Mouse (Mus musculus) Patski (cell line): ENCODE measurements at regions not wholly inside any gene's neighbourhood (a gene's known extent, or its start where the extent isn't known, plus 50 kb on each side); places are given as distances from the start of the nearest gene placed in this dataset.

ENCODE experiments used
- ATAC-seq: fragments of 100-300 bp; one replicate; pipeline ENCODE4 v1.8.0; 2021
- CTCF ChIA-PET: fragments of 350-600 bp; sonication (Branson Sonifier 250); formaldehyde crosslinking; loops from one replicate; lab custom pipeline; 2022; ENCODE audit warnings: inconsistent platforms; lab: Charles Lee
- POLR2A ChIA-PET: fragments of 350-600 bp; sonication (Branson Sonifier 250); formaldehyde crosslinking; loops from one replicate; lab custom pipeline; 2022; ENCODE audit warnings: antibody characterized with exemption, inconsistent platforms; lab: Charles Lee
- DNase-seq: peaks from one replicate; pipeline ENCODE4 v3.0.0-alpha.2; 2011; ENCODE audit warnings: low read depth, low spot score
- H3K27me3 ChIP-seq: fragments of 371-371 bp; one replicate; pipeline ENCODE4 v1.5.1; 2021
- CTCF ChIP-seq: fragments of 100-300 bp; IDR thresholded peaks from one replicate; pipeline ENCODE4 v1.5.1; 2021
- in situ Hi-C: fragments of 300-500 bp; cut with MboI; formaldehyde crosslinking; loops from 3 replicates; pipeline ENCODE4 v1.11.1; 2018; ENCODE audit warnings: low pct_unique_long_range_greater_than_20kb, mixed read lengths

DNA sequence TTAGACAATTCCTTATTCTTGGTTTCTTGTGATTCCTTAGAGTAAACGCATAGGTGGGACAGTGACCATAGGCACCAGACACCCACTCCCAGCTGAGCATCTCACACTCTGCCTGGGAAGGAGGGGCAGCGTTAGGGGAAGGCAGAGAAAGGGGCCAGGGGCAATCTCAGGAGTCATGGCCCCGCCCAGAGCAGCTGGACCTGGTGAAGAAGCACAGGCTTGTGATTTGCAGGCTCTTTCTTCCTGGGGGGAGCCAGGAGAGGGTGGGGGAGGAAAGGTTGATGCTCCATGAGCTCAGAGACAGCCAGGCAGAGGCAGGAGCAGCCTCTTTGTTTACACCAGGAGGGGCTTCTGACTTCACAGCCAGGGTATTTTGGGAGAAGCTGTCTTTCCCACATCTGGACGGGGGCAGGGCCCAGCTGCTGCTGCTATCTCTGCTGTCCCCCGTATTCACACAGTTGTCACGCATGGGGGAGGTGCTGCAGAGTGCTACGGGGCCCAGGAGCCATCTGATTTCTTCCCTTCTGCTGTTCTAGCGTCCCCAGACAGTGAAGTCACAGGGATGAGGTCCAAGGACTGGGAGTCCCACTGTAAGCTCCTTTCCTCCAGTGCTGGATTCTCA is 157.2 kb downstream of the Mn1 start:
- in situ Hi-C loops: no loop called here
- ChIA-PET POLR2A (no interaction called here), CTCF (interaction anchor here (0.8 kb wide), 1 partner anchor 9 kb away, joined by 3 read pairs; no protein-coding TSS in a partner anchor)
- TF ChIP-seq CTCF: no peak
- peaks cover 40% of the 10 kb centered on the region for H3K27me3 ChIP-seq
- ATAC-seq (no peak), DNase-seq (no peak)

DNA sequence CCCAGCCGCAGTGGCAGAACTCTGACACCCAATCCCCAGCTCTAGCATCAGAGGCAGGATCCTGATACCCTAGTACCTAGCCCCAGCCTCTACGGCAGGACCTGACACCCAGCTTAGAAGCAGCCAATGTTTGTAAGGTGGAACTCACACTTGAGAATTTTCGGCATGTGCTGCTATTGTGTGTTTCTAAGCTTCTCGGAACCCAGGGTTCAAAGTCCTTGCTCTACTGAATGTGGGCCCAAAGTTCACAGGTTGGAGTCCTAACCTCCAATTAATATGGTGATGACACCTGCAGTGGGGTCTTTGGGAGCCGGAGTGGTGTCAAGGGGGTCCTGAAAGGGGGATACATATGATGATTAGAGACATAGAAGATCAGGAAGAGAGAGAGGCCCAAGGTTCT is 158.2 kb downstream of the Mn1 start:
- ATAC-seq (no peak), DNase-seq (no peak)
- POLR2A ChIA-PET: no interaction called here
- in situ Hi-C loops: no loop called here
- peaks cover 41% of the 10 kb centered on the region for H3K27me3 ChIP-seq
- CTCF ChIA-PET: no interaction called here
- TF ChIP-seq CTCF: no peak

- DNase-seq (no peak), ATAC-seq (no peak)
- in situ Hi-C loops: no loop called here
- no peak for TF ChIP-seq CTCF
- ChIA-PET POLR2A (no interaction called here), CTCF (no interaction called here)
- peaks cover 52% of the 10 kb centered on the region for H3K27me3 ChIP-seq
Observed at GRCm38 (mm10) chr5:111577441-111577840, 156.3 kb upstream of the Gm26897 start.

DNA sequence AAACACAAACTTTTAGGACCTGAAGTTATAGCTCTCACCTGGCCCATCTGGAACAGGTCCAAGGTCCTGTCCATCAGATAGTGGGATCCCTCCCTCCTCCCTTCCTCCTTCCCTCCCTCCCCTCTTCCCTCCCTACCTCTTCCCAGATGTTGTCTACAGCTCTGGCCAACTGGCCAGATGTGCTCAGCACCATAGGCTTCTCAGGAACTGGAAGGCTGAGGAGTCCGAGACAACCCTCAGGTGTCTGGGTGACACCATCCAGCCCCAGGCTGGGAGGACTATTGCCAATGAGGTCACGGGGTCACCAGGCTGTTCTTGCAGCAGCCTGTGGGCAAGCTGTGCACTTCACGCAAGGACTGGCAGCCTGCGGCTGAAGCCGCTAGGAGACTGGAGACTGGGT is 155.6 kb upstream of the Gm26897 start:
- in situ Hi-C loops: no loop called here
- DNase-seq (no peak), ATAC-seq (no peak)

DNA sequence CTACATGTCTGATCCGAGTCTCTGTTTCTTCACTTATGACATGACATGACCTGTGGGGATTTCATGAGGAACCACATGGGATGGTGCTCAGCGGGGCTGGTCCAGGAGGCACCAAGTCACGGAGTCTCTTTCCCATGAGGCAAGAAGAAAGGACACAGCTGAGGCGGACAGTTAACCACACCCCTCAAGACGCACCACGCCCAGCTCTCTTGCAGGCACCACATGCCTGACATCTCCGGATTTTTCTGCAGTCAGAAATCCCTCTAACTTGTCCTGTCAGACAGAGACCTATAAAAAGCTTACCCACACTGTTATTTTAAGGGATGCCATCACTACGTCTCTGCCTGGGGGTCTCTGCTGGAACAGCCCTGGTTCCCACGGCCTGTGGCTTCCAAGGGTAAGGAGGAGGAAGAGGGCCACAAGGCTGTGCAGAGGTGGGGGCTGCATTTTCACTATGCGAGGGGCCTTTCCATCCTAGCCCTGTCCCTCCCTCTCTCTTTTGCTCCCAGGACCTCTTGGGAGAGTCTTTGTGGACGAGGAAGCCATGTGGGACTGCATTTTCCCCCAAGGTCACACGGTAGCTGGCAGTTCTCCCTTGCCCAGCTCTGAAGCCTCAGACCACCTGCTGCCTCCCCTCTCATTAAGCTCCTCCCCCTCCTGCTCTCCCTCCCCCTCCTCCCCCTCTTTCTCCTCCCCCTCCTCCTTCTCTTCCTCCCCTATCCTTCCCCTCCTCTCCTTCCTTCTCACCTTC is 154.6 kb upstream of the Gm26897 start:
- no peak for DNase-seq

More for the DNA sequence above, 155.6 kb upstream of the Gm26897 start:
- TF ChIP-seq CTCF: no peak
- ChIA-PET POLR2A (interaction anchor here (0.6 kb wide), 1 partner anchor 931 kb away, joined by 3 read pairs; no protein-coding TSS in a partner anchor), CTCF (no interaction called here)
- H3K27me3 ChIP-seq: peaks cover 55% of the 10 kb centered on the region

GRCm38 (mm10) chr5:111580870-111581771 is 152.6 kb upstream of the Gm26897 start:
- ChIA-PET CTCF (no interaction called here), POLR2A (no interaction called here)
- H3K27me3 ChIP-seq: peaks cover 55% of the 10 kb centered on the region
- ATAC-seq (no peak), DNase-seq (no peak)
- in situ Hi-C loops: no loop called here
- no peak for TF ChIP-seq CTCF

More for the DNA sequence above, 154.6 kb upstream of the Gm26897 start:
- ChIA-PET CTCF (no interaction called here), POLR2A (interaction anchor here (0.6 kb wide), 1 partner anchor 930 kb away, joined by 3 read pairs; no protein-coding TSS in a partner anchor)
- in situ Hi-C loops: no loop called here
- ATAC-seq: no peak
- no peak for TF ChIP-seq CTCF
- peaks cover 52% of the 10 kb centered on the region for H3K27me3 ChIP-seq

- DNase-seq (no peak), ATAC-seq (no peak)
- CTCF ChIA-PET: no interaction called here
- in situ Hi-C loops: no loop called here
- H3K27me3 ChIP-seq: peaks cover 62% of the 10 kb centered on the region
- POLR2A ChIA-PET: no interaction called here
- no peak for TF ChIP-seq CTCF
Observed at GRCm38 (mm10) chr5:111582004-111582403, 151.7 kb upstream of the Gm26897 start.

DNA sequence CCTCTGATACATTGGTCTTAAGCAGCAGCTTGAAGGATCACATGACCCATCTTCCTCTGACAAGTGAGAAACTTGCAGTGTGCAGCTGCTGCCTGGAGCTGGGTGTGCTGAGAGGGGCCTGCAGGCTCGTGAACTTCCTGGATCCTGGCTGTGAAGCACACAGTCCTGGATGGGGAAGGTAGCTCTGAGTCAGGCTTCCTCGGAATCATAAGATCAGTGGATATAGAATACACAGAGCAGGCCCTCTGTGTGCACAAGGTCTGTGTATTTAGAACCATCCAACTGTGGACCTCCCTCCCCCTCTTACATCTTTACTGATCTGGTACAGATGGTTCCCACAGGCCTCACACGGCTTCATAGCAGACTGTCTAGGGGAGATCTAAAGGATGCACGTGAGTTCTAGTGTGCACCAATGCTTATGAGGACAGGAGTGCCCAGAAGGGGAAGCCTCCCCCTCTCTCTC is 143.1 kb upstream of the Gm26897 start:
- H3K27me3 ChIP-seq: peaks cover 11% of the 10 kb centered on the region
- TF ChIP-seq CTCF: no peak
- ChIA-PET POLR2A (no interaction called here), CTCF (no interaction called here)
- in situ Hi-C loops: no loop called here
- ATAC-seq (no peak), DNase-seq (no peak)

DNA sequence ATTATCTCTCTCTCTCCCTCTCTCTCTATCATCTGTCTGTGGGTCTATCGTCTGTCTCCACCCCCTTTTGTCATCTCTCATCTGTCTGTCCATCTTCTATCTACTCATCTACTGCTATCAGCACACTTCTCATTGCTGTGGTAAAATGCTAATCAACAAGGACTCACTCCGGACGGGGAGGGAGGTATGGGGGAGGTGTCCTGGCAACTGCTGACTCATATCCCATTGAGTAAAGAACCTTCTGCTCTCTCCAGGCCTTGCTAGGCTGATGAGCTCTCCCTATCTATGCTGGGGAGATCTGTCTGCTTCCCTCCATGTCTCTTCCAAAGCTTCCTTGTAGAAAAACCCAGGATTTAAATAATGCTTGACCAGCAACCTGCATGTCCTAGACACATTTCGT is 140.9 kb upstream of the Gm26897 start:
- no peak for DNase-seq
- in situ Hi-C loops: no loop called here
- POLR2A ChIA-PET: no interaction called here
- TF ChIP-seq CTCF: no peak
- CTCF ChIA-PET: no interaction called here
- peaks cover 2% of the 10 kb centered on the region for H3K27me3 ChIP-seq
- no peak for ATAC-seq

GRCm38 (mm10) chr5:111594111-111594510 is 139.6 kb upstream of the Gm26897 start:
- ChIA-PET POLR2A (no interaction called here), CTCF (no interaction called here)
- no peak for TF ChIP-seq CTCF
- DNase-seq (no peak), ATAC-seq (no peak)
- H3K27me3 ChIP-seq: peaks cover 4% of the 10 kb centered on the region
- in situ Hi-C loops: no loop called here

- ChIA-PET POLR2A (no interaction called here), CTCF (no interaction called here)
- in situ Hi-C loops: no loop called here
- ATAC-seq: no peak
- TF ChIP-seq CTCF: no peak
- DNase-seq: no peak
- H3K27me3 ChIP-seq: peaks cover 6% of the 10 kb centered on the region
Observed at GRCm38 (mm10) chr5:111595438-111595837, 138.3 kb upstream of the Gm26897 start.
